Mouse (Mus musculus) forelimb bud, embryonic 11.5 days (tissue): ENCODE measurements around the gene Efna5.
A peak's percentile ranks its signal among the peaks of the same experiment; 100 is the strongest.

Source experiments
- DNase-seq: peaks from one replicate; pipeline ENCODE4 v3.0.0-alpha.2; 2012; ENCODE audit warnings: low read depth, low spot score

The Efna5 gene

GRCm38 (mm10) chr17:62788783-62789182, 92.3 kb downstream of the Efna5 start:
- DNase-seq = no peak

GRCm38 (mm10) chr17:62787855-62788254, 93.3 kb downstream of the Efna5 start:
- DNase-seq = no peak

- no peak for DNase-seq
These were observed 94.6 kb downstream of the Efna5 start for GRCm38 (mm10) chr17:62786602-62786907.

GRCm38 (mm10) chr17:62785781-62786601, 95.1 kb downstream of the Efna5 start:
- DNase-seq = no peak

- peak; percentile 37 for DNase-seq
These were observed 96.6 kb downstream of the Efna5 start for GRCm38 (mm10) chr17:62784274-62785171.

- peak; percentile 81 for DNase-seq
These were observed 97.4 kb downstream of the Efna5 start for GRCm38 (mm10) chr17:62783524-62784273.

- DNase-seq = no peak
These were observed 98.2 kb downstream of the Efna5 start for GRCm38 (mm10) chr17:62782826-62783404.

- no peak for DNase-seq
These were observed 100.0 kb downstream of the Efna5 start for GRCm38 (mm10) chr17:62781120-62781519.

- DNase-seq = no peak
These were observed 103.1 kb downstream of the Efna5 start for GRCm38 (mm10) chr17:62777858-62778564.

GRCm38 (mm10) chr17:62776710-62777109, 104.4 kb downstream of the Efna5 start:
- no peak for DNase-seq

GRCm38 (mm10) chr17:62775976-62776375, 105.1 kb downstream of the Efna5 start:
- DNase-seq = no peak

- DNase-seq = no peak
These were observed 105.7 kb downstream of the Efna5 start for GRCm38 (mm10) chr17:62775401-62775800.

GRCm38 (mm10) chr17:62774749-62775148, 106.4 kb downstream of the Efna5 start:
- DNase-seq = no peak

- no peak for DNase-seq
These were observed 114.4 kb downstream of the Efna5 start for GRCm38 (mm10) chr17:62766705-62767104.

- DNase-seq = no peak
These were observed 116.0 kb downstream of the Efna5 start for GRCm38 (mm10) chr17:62765165-62765564.

GRCm38 (mm10) chr17:62756951-62757350, 124.2 kb downstream of the Efna5 start:
- no peak for DNase-seq

- no peak for DNase-seq
These were observed 125.5 kb downstream of the Efna5 start for GRCm38 (mm10) chr17:62755635-62756034.

- no peak for DNase-seq
These were observed 126.5 kb downstream of the Efna5 start for GRCm38 (mm10) chr17:62754638-62755037.

- no peak for DNase-seq
These were observed 128.7 kb downstream of the Efna5 start for GRCm38 (mm10) chr17:62752381-62752889.

GRCm38 (mm10) chr17:62750647-62751046, 130.5 kb downstream of the Efna5 start:
- DNase-seq = no peak
